Mouse (Mus musculus) myocyte (in vitro differentiated cells): ENCODE data around the gene Coq6. TPM values are rescaled to one million over a fixed set of nuclear protein-coding genes. Genes with fewer than 3 reads are reported as not detected.
A peak's percentile ranks its signal among the peaks of the same experiment; 100 is the strongest.

Experiments used
- H3K27me3 ChIP-seq: one replicate; pipeline ENCODE4 v1.6.1; 2011; ENCODE audit not compliant: control insufficient read depth, insufficient read depth, insufficient read length
- H3K36me3 ChIP-seq: one replicate; pipeline ENCODE4 v1.6.1; 2011; ENCODE audit not compliant: control insufficient read depth, insufficient read depth
- H3K4me2 ChIP-seq: one replicate; pipeline ENCODE4 v1.6.1; 2011; ENCODE audit warnings: low read depth, control low read depth
- H3K4me3 ChIP-seq: one replicate; pipeline ENCODE4 v1.5.1; 2011; ENCODE audit warnings: mild to moderate bottlenecking, control low read depth, moderate library complexity
- H3K79me2 ChIP-seq: one replicate; pipeline ENCODE4 v1.6.1; 2011; ENCODE audit not compliant: control insufficient read depth, insufficient read depth
- H3ac ChIP-seq: one replicate; pipeline ENCODE4 v1.6.1; 2011; ENCODE audit not compliant: control insufficient read depth, insufficient read length
- CEBPB ChIP-seq: IDR thresholded peaks from 2 replicates; pipeline ENCODE4 v1.6.1; 2011; ENCODE audit warnings: mild to moderate bottlenecking, moderate library complexity; ENCODE audit not compliant: poor library complexity, insufficient read depth, severe bottlenecking
- E2F4 ChIP-seq: IDR thresholded peaks from one replicate; pipeline ENCODE4 v1.6.1; 2011; ENCODE audit warnings: mild to moderate bottlenecking, control low read depth, moderate library complexity; ENCODE audit not compliant: insufficient read depth
- MAX ChIP-seq: IDR thresholded peaks from one replicate; pipeline ENCODE4 v1.6.1; 2011; ENCODE audit warnings: low read depth, mild to moderate bottlenecking, control low read depth
- MYOD1 ChIP-seq, 3 experiments: IDR thresholded peaks; one replicate each; pipeline ENCODE4 v1.6.1; 2011; ENCODE audit warnings: control low read depth in 2 of 3, low read depth in 2 of 3, mild to moderate bottlenecking in 2 of 3, moderate library complexity in 1 of 3; ENCODE audit not compliant: insufficient read length in 2 of 3, control insufficient read depth in 1 of 3
- MYOG ChIP-seq, 3 experiments: IDR thresholded peaks; one replicate each; pipeline ENCODE4 v1.6.1; 2011; ENCODE audit warnings: control low read depth in 2 of 3, low read depth in 2 of 3, mild to moderate bottlenecking in 2 of 3; ENCODE audit not compliant: insufficient read length in 2 of 3, control insufficient read depth in 1 of 3, insufficient read depth in 1 of 3
- POLR2A ChIP-seq: IDR thresholded peaks from one replicate; pipeline ENCODE4 v1.6.1; 2011; ENCODE audit warnings: low read depth, mild to moderate bottlenecking, control low read depth, moderate library complexity; ENCODE audit not compliant: insufficient read length
- POLR2AphosphoS2 ChIP-seq: IDR thresholded peaks from one replicate; pipeline ENCODE4 v1.6.1; 2011; ENCODE audit warnings: low read depth, control low read depth; ENCODE audit not compliant: insufficient read length
- REST ChIP-seq: IDR thresholded peaks from one replicate; pipeline ENCODE4 v1.6.1; 2011; ENCODE audit warnings: mild to moderate bottlenecking, control low read depth, moderate library complexity; ENCODE audit not compliant: insufficient read depth, insufficient read length
- SRF ChIP-seq: IDR thresholded peaks from one replicate; pipeline ENCODE4 v1.6.1; 2011; ENCODE audit warnings: low read depth; ENCODE audit not compliant: control insufficient read depth, insufficient read length
- TCF12 ChIP-seq: IDR thresholded peaks from one replicate; pipeline ENCODE4 v1.6.1; 2011; ENCODE audit warnings: mild to moderate bottlenecking, control low read depth; ENCODE audit not compliant: poor library complexity, insufficient read depth, severe bottlenecking
- TCF3 ChIP-seq: IDR thresholded peaks from one replicate; pipeline ENCODE4 v1.6.1; 2011; ENCODE audit warnings: low read depth, control low read depth; ENCODE audit not compliant: insufficient read length
- USF1 ChIP-seq: IDR thresholded peaks from one replicate; pipeline ENCODE4 v1.6.1; 2011; ENCODE audit warnings: low read depth, mild to moderate bottlenecking, control low read depth, moderate library complexity
- polyA plus RNA-seq: library from polyadenylated mRNA; unstranded; fragments of >200 nt; fragmentation: generic; extraction: Trizol; gene quantifications from one replicate; pipeline ENCODE4 v1.2.1, GENCODE M21; 2012; ENCODE audit warnings: missing spikeins

Gene Coq6
- polyA plus RNA-seq, 1 experiment = 34.3 TPM

DNA sequence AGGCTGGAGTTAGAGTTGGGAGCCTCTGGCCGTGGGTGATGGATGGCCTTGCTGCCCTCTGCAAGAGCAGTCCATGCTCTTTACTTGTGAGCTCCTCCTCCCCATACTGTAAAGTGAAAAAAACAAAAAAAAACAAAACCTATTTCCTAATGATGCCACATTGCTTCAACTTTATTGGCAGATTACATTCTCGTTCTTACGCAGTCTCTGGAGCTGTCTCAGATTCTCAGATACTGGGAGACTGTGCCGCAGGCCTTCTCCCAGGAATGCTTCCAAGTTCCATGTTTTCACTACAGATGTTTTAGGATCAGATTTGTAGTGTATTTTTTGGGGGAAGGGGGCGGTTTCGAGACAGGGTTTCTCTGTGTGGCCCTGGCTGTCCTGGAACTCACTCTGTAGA lies 3.7 kb downstream of the Coq6 start:
- TF ChIP-seq REST = no peak
- no peak for TF ChIP-seq USF1
- no peak for TF ChIP-seq E2F4
- TF ChIP-seq POLR2A = no peak

DNA sequence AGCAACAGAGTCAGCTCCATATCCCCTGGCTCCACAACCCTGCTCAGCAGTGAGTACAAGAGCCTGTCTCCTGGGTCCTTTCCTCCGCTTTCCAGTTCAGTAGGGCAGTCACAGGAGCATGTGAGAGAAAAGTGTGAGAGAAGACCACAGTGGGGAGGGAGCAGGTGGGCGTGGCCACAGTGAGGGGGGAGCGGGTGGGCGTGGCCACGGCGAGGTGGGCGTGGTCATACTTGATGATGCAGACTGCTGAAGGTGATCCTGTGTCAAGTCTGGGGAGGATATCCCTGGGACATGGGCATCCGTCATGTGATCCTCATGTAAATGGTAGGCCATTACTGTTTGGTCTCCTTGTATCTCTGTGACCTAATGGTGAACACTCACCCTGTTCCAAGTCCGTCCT lies 5.5 kb downstream of the Coq6 start:
- Histone ChIP-seq H3K27me3 (no peaks in the 10 kb centered on the region), H3K4me2 (no peak overlapping the region), H3ac (no peak overlapping the region), H3K4me3 (no peak overlapping the region), H3K79me2 (peaks cover 38% of the 10 kb centered on the region), H3K36me3 (peaks cover 11% of the 10 kb centered on the region)
- TF ChIP-seq USF1 (no peak), TCF12 (no peak), TCF3 (no peak)

More for the DNA sequence above, 3.7 kb downstream of the Coq6 start:
- Histone ChIP-seq H3K27me3 (no peaks in the 10 kb centered on the region), H3K36me3 (peaks cover 5% of the 10 kb centered on the region), H3K79me2 (peaks cover 38% of the 10 kb centered on the region), H3K4me3 (no peak overlapping the region), H3ac (no peak overlapping the region), H3K4me2 (no peak overlapping the region)

GRCm38 (mm10) chr12:84371647-84372046 lies 10.2 kb downstream of the Coq6 start:
- TF ChIP-seq CEBPB = no peak
- no peak for TF ChIP-seq USF1
- H3K36me3 ChIP-seq = peaks cover 20% of the 10 kb centered on the region
- H3K27me3 ChIP-seq = no peaks in the 10 kb centered on the region
- H3K4me2 ChIP-seq = no peak overlapping the region
- H3ac ChIP-seq = no peak overlapping the region
- no peak overlapping the region for H3K4me3 ChIP-seq
- no peaks in the 10 kb centered on the region for H3K79me2 ChIP-seq

DNA sequence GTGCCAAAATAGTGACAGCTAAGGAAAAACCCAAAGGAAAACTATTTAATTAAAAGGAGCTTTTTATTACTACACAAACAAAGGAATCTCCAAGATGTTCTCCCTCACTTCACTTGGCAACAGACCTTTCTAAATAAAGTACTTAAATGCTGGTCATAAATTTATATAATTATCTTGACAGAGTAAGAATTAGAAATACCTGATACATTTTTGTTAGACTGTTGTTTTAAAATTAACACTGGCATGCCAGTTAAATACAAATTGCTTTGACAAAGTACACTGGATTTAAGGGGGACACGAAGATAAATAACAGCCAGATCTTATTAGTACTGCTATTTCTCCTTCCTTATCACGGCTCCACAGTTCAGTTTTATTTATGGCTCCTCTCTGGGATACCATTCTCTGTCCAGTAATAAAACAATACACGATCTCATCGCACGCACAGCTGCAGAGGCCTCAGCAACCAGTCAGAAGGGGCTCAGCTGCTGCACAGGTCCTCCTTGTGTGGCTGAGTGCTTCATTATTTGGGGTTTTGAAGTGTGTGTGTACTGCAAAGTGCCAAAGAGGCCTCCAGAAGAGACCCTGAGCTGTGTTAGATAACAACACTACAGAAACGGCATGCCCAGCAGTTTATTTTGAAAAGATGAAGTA lies 12.5 kb downstream of the Coq6 start:
- H3K36me3 ChIP-seq = peaks cover 18% of the 10 kb centered on the region
- no peak overlapping the region for H3K4me3 ChIP-seq
- no peaks in the 10 kb centered on the region for H3K79me2 ChIP-seq
- no peak overlapping the region for H3K4me2 ChIP-seq
- H3K27me3 ChIP-seq = no peaks in the 10 kb centered on the region
- TF ChIP-seq SRF (no peak), USF1 (no peak), POLR2A (no peak), TCF12 (no peak), MYOG (IDR thresholded peaks at IDR 0.05; ENCODE audit: control insufficient read depth in 1 of 3, insufficient read depth in 1 of 3, insufficient read length in 2 of 3, low read depth in 2 of 3) (peak; percentile 34 to 81 (median 68)), TCF3 (no peak), E2F4 (no peak), CEBPB (no peak), REST (no peak), MYOD1 (IDR thresholded peaks at IDR 0.05; ENCODE audit: control insufficient read depth in 1 of 3, insufficient read length in 2 of 3, low read depth in 2 of 3) (peak in 2 of 3 experiments; percentile 67 to 74)
- no peak overlapping the region for H3ac ChIP-seq

- Histone ChIP-seq H3ac (no peak overlapping the region), H3K4me2 (no peak overlapping the region)
Measured at GRCm38 (mm10) chr12:84382369-84382768, 20.9 kb downstream of the Coq6 start.

DNA sequence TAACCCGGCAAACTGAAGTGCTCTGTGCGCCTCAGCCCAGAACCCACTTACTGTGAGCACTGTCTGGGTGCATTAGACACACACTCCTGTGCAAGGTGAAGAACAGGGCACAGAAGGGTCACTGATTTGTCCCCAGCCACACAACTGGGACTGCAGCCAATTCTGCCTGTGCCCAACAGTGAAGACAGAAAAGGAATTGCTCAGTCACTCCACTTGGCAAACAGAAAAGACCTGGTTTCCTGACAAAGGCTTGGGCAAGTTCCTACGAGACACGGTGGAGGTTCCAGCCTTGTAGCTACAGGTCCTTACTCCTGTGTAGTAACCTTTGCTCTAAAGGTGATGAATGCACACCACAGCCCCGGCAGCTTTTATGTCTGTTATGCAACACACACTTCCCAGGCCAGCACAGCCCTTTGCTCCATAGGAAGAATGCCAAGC lies 23.2 kb downstream of the Coq6 start:
- H3K27me3 ChIP-seq = no peaks in the 10 kb centered on the region
- H3K79me2 ChIP-seq = no peaks in the 10 kb centered on the region
- no peak overlapping the region for H3K4me2 ChIP-seq
- TF ChIP-seq USF1 = no peak
- TF ChIP-seq TCF12 = no peak
- TF ChIP-seq TCF3 = no peak
- no peak for TF ChIP-seq MYOG (IDR thresholded peaks at IDR 0.05; ENCODE audit: control insufficient read depth in 1 of 3, insufficient read depth in 1 of 3, insufficient read length in 2 of 3, low read depth in 2 of 3)
- no peak for TF ChIP-seq POLR2A
- TF ChIP-seq MYOD1 (IDR thresholded peaks at IDR 0.05; ENCODE audit: control insufficient read depth in 1 of 3, insufficient read length in 2 of 3, low read depth in 2 of 3) = no peak
- no peak for TF ChIP-seq SRF
- no peak for TF ChIP-seq E2F4
- no peaks in the 10 kb centered on the region for H3K36me3 ChIP-seq
- H3K4me3 ChIP-seq = no peak overlapping the region
- H3ac ChIP-seq = no peak overlapping the region

More at GRCm38 (mm10) chr12:84382369-84382768, 20.9 kb downstream of the Coq6 start:
- Histone ChIP-seq H3K36me3 (no peaks in the 10 kb centered on the region), H3K4me3 (no peak overlapping the region), H3K79me2 (no peaks in the 10 kb centered on the region), H3K27me3 (no peaks in the 10 kb centered on the region)
- no peak for TF ChIP-seq SRF
- no peak for TF ChIP-seq TCF3
- TF ChIP-seq POLR2AphosphoS2 = no peak
- no peak for TF ChIP-seq TCF12
- no peak for TF ChIP-seq MYOD1 (IDR thresholded peaks at IDR 0.05; ENCODE audit: control insufficient read depth in 1 of 3, insufficient read length in 2 of 3, low read depth in 2 of 3)
- no peak for TF ChIP-seq E2F4
- no peak for TF ChIP-seq POLR2A
- no peak for TF ChIP-seq USF1
- TF ChIP-seq CEBPB = no peak
- TF ChIP-seq MYOG (IDR thresholded peaks at IDR 0.05; ENCODE audit: control insufficient read depth in 1 of 3, insufficient read depth in 1 of 3, insufficient read length in 2 of 3, low read depth in 2 of 3) = no peak
- no peak for TF ChIP-seq REST
- no peak for TF ChIP-seq MAX
